Mouse (Mus musculus) lung, postnatal 14 days (tissue): ENCODE measurements around the gene Urb2.
"Not testable (repeated sequence)": the region's sequence is repeated elsewhere in the genome, so short reads cannot be mapped to it uniquely, and the experiment has no call there.

Source experiments
- DNase-seq: peaks from one replicate; pipeline ENCODE4 v3.0.0; 2021

Urb2 gene

DNA sequence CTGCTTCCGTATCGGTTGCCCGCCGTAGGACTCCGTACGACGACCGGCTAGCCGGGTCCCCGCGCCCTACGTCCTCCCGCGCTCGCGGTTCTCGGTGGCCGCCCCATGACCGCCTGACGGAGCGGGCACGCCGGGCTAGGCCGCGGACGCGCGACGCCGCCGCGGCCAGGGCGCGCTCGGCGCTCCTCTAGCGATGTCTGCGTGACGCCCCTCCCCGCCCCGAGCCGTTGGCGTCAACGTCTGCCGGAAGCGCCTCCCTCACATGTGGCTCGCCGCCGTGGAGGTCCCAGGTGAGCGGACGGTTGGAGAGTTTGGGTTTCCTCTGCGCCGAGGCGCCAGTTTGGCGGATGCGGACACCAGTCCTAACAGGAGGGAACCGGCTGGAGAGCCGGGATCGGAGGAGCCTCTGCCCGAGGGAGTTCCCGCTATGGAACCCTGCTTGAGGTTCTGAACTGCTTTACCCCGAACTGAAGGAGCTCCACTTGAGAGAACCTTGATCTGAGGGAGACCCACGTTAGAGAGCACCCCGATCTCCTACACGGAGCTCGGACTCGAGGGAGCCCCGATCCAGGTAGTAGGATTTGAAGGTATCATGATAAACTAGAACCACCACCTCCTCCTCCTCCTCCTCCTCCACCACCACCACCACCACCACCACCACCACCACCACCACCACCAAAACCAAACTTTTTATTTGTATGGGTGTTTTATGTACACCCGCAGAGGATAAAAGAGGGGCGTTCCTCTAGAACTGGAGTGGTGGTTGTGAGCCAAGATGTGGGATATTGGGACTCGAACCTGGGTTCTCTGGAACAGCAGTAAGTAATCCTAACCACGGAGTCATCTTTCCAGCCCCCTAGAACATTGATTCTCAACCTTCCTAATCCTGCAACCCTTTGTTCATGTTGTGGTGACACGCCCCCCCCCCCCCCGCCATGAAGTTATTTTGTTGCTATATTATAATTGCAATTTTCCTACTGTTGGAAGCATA, at the start of gene Urb2, which contains the start of gene Taf5l:
Urb2 (plus strand) TSS at position 272 of the 991 bp plus-strand sequence.
Taf5l (minus strand) TSS at position 161 of the 991 bp plus-strand sequence.
- DNase-seq, result peak; percentile 92

DNA sequence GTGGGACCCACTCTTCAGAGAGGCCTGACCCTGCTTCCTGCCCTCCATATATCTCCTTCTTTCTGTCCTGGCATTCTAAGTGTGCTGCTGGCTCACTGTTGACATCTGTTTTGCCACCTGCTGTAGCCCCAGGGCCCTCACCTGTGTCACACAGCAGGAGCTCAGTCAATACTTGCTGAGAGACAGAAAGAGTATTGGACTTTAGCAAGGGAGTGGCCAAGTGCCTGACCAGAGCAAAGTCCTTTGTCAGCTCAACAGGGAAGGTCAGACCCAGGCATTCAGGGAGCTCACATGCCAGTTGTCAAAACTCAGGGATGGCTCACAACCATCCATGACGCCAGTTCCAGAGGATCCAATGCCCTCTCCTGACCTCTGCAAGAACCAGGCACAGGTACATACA, 47.8 kb upstream of the Urb2 start:
- no peak for DNase-seq

DNA sequence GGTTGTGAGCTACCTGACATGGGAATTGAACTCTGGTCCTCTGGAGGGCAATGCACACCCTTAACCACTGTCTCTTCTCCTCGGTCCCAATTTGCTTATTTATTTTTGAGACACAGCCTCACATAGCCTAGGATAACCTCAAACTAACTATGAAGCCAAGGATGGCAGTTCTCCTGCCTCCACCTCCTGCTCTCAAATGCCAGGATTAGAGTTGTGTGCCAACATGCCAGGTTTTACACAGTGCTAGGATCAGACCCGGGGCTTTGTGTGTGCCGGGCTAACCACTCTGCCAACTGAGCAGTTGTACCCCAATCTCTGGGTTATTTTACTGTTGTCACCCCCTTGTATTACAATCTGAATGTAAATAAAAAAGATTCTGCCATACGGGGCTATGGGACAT, 43.8 kb upstream of the Urb2 start:
- DNase-seq, result no peak

- DNase-seq, result peak; percentile 57
Measured at GRCm38 (mm10) chr8:123978166-123978838, 43.0 kb upstream of the Urb2 start.

- DNase-seq, result no peak
Measured at GRCm38 (mm10) chr8:123978926-123979325, 42.4 kb upstream of the Urb2 start.

GRCm38 (mm10) chr8:123980239-123980638, 41.1 kb upstream of the Urb2 start:
- DNase-seq, result no peak

- DNase-seq, result no peak
Measured at GRCm38 (mm10) chr8:123981674-123982073, 39.6 kb upstream of the Urb2 start.

GRCm38 (mm10) chr8:123982291-123982793, 39.0 kb upstream of the Urb2 start:
- no peak for DNase-seq

DNA sequence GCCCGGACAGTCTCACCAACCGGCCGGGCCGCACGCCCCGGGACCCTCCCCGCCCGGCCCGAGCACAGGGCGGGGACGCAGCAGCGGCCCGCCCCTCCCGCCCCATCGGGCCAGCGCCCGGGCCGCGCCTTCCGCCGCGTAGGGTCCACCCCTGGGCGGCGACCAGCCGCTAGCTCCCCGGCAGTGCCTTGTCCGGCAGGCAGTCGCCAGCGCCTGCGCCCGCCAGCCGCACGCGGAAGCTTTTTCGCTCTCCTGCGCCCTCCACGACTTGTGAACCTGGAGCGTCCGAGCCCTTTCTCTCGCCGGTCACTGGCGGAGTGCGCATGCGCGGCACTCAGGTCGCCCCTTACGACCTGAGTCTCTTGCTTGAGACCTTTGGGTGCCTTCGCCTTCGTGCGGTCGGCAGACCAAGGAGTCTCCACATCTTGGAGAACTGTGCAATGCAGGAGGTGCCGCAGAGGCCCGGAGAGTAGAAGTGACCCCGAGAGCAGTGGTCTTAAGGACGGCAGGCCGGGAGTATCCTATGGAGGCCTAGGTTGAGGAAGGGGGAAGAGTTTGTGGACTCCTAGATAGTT, 38.4 kb upstream of the Urb2 start, which contains the start of gene Abcb10:
Abcb10 (minus strand) TSS at position 297 of the 575 bp plus-strand sequence.
- DNase-seq, result peak; percentile 88

DNA sequence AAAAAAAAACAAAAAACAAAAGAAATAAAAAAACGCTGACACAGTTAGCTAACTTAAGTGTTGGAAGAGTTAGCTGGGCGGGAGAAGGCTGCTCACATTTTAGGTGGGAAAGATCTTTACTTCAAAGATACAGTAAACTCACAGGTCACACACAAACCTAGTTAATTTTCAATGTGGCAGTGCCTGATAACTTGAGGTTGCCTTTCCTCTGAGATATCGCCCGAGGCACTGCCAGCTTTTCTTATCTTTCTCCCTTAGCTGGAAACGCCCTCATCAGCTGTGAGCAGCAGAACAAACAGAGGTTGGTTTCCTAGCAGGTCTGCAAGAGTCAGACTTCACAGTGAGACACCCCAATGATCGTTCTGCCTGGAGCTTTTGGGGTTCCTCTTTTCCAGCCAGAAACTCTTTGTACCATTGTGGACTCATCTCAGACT, 32.7 kb upstream of the Urb2 start:
- no peak for DNase-seq

DNA sequence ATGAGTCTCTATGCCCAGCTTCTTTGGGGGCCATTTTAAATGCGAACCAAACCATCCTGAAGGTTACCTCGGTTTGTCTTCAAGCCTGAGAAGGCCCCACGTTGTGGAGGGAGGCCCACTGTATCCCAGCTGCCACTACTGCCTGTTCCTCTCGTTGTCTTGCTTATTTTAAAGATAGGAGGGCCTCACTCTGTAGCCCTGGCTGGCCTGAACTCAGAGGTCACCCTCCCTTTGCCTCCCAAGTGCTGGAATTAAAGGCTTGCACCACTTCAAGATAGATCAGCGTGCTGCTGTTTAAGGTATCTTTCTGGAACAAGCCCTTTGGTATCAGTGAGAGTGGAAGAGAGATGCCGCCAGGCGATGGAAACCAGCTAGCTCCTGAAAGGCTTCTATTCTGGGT, 32.2 kb upstream of the Urb2 start:
- DNase-seq, result no peak

DNA sequence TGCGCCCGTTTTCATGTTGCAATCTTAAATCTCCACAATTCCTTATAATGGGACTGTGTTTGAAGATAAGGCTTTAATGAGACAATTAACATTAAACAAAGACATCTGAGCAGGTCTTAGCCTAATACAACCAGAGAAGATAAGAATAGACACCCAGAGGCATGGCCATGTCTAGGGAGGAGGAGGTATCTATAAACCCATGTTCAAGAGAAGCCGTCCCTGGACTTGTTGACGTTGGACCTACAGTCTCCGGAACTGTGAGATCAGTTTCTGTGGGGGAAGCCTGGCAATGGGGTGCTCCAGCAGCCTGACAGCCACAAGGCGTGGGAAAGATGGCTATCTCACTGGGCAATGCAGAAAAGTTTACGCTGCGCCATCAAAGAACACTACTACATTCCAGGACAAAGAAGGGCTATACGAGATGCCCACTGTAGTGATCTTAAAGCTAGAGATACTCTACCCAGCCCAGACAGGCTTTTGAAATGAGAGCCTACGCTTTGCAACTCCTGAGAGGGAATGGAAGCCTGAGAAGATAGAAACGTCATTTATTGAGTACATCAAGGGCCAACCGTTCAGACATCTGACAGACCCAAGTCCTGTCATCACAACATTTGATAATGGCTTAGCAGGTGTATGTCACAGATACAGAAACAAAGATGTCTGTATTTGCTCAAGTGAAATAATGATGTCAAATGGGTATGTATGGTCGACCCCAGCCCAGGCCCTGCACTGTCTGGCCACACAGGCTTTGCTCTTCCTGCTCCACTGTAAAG, 30.8 kb upstream of the Urb2 start:
- no peak for DNase-seq

DNA sequence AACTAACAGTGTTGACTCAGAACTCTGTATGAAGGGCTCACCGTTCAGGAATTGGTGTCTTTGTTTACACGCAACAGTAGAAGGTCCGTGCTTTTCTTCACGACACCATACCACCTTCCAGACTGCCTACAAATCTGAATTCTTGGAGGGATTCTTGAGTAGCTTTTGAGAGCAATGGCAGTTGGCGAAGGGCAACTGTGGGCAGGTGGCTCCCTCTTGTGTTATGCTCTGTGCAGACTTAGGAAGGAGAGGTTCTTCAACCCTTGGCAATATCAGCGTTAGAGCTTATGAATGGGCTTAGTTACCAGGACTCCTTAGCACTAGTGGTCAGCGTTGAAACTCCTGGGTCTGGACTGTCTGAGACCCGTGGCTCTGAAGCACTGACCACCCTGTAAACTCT, 28.7 kb upstream of the Urb2 start:
- DNase-seq, result peak; percentile 24

DNA sequence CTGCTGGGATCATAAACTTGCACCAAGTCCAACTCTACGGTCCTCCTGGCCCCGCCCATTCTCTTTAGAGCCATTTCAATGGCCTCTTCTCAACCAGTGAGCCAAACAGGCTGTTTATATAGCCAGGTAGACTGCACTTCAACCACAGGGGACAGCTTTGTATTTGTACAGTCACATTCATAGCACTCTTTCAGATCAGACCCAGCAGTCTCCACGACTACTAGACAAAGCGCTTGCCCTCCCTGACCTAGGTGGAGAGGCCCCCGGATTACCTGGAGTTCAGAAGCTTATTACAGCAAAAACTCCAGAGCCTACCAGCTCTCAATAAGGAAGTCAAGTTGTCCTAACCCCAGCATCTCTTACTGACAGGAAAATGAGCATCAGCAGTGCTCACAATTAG, 27.7 kb upstream of the Urb2 start:
- DNase-seq, result no peak

- DNase-seq, result no peak
Measured at GRCm38 (mm10) chr8:123993997-123994396, 27.3 kb upstream of the Urb2 start.

- DNase-seq, result no peak
Measured at GRCm38 (mm10) chr8:123999568-123999967, 21.7 kb upstream of the Urb2 start.

- no peak for DNase-seq
Measured at GRCm38 (mm10) chr8:124002546-124003108, 18.7 kb upstream of the Urb2 start.

- no peak for DNase-seq
Measured at GRCm38 (mm10) chr8:124007829-124008228, 13.5 kb upstream of the Urb2 start.

- no peak for DNase-seq
Measured at GRCm38 (mm10) chr8:124011580-124011979, 9.7 kb upstream of the Urb2 start.

- DNase-seq, result no peak
Measured at GRCm38 (mm10) chr8:124011989-124012586, 9.2 kb upstream of the Urb2 start.

DNA sequence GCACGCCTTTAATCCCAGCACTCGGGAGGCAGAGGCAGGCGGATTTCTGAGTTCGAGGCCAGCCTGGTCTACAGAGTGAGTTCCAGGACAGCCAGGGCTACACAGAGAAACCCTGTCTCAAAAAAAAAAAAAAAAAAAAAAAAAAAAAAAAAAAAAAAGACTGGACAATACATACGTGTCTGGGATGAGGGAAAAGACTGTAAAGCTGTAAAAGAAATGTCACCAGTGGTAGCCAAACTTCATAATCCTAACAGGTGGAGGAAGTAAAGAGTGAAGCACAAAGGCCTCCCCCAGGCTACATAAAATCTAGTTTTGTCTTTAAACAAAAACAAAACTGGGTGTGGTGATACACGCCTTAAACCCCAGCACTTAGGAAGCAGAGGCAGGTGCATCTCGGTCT, 7.0 kb upstream of the Urb2 start:
- not testable (repeated sequence) for DNase-seq

GRCm38 (mm10) chr8:124014751-124015150, 6.6 kb upstream of the Urb2 start:
- DNase-seq, result no peak
